Mouse (Mus musculus): Measurements from ENCODE around the gene Gm21731.
"Not testable (repeated sequence)": the region's sequence is repeated elsewhere in the genome, so short reads cannot be mapped to it uniquely, and the experiment has no call there.

Gene Gm21731

GRCm38 (mm10) chr13:120238811-120239210 lies at the start of gene Gm21731:
Gene Gm21731, plus strand, starts transcription at chr13:120239111.
- DNase-seq (ENCODE audit: low spot score), result not testable (repeated sequence)

- not testable (repeated sequence) for DNase-seq (ENCODE audit: low spot score)
Measured at GRCm38 (mm10) chr13:120196189-120196821, 42.6 kb upstream of the Gm21731 start.

- DNase-seq (ENCODE audit: low spot score), result not testable (repeated sequence)
Measured at GRCm38 (mm10) chr13:120215847-120216246, 23.1 kb upstream of the Gm21731 start, which contains the start of gene Gm21762. Gene Gm21762, minus strand, starts transcription at chr13:120215947.

GRCm38 (mm10) chr13:120220922-120221321 lies 18.0 kb upstream of the Gm21731 start:
- DNase-seq (ENCODE audit: low spot score), result not testable (repeated sequence)

- not testable (repeated sequence) for DNase-seq (ENCODE audit: low spot score)
Measured at GRCm38 (mm10) chr13:120223012-120223659, 15.8 kb upstream of the Gm21731 start.

- not testable (repeated sequence) for DNase-seq (ENCODE audit: low spot score)
Measured at GRCm38 (mm10) chr13:120231798-120232197, 7.1 kb upstream of the Gm21731 start.

GRCm38 (mm10) chr13:120232447-120233049 lies 6.4 kb upstream of the Gm21731 start:
- not testable (repeated sequence) for DNase-seq (ENCODE audit: low spot score)

GRCm38 (mm10) chr13:120251208-120251924 lies 12.5 kb downstream of the Gm21731 start:
- not testable (repeated sequence) for DNase-seq (ENCODE audit: low spot score)

GRCm38 (mm10) chr13:120258817-120259658 lies 20.1 kb downstream of the Gm21731 start:
- DNase-seq (ENCODE audit: low spot score), result not testable (repeated sequence)

GRCm38 (mm10) chr13:120259718-120260117 lies 20.8 kb downstream of the Gm21731 start:
- DNase-seq (ENCODE audit: low spot score), result not testable (repeated sequence)

- DNase-seq (ENCODE audit: low spot score), result not testable (repeated sequence)
Measured at GRCm38 (mm10) chr13:120262870-120263269, 24.0 kb downstream of the Gm21731 start, which contains the start of gene AF067061. Gene AF067061, plus strand, starts transcription at chr13:120263114.

GRCm38 (mm10) chr13:120277837-120278236 lies 38.9 kb downstream of the Gm21731 start:
- DNase-seq (ENCODE audit: low spot score), result not testable (repeated sequence)

- no peak for DNase-seq (ENCODE audit: low spot score)
Measured at GRCm38 (mm10) chr13:120278784-120279183, 39.9 kb downstream of the Gm21731 start.

Measured in embryo, embryonic 10 days (tissue).